Mouse (Mus musculus): ENCODE measurements around the gene Zfp428. TPM values are rescaled to one million over a fixed set of nuclear protein-coding genes. Genes with fewer than 3 reads are reported as not detected.
A peak's percentile ranks its signal among the peaks of the same experiment; 100 is the strongest.

The Zfp428 gene
- polyA plus RNA-seq, 1 experiment from 2014 or later: 4.2 TPM

- H3K36me3 ChIP-seq (replicated peaks): peaks cover 18% of the 10 kb centered on the region
- no peak for ATAC-seq (ENCODE audit: insufficient read depth)
- no peaks in the 10 kb centered on the region for H3K27me3 ChIP-seq
- H3K9me3 ChIP-seq (replicated peaks): no peaks in the 10 kb centered on the region
- H3K27ac ChIP-seq (replicated peaks): no peak overlapping the region
- H3K4me1 ChIP-seq (replicated peaks): peaks cover 5% of the 10 kb centered on the region; the same call in 1 of the 2 replicates
- no peak overlapping the region for H3K4me3 ChIP-seq (replicated peaks)
- H3K4me2 ChIP-seq: no peak overlapping the region
- no peak overlapping the region for H3K9ac ChIP-seq
- 72% methylated on average over 4 of the region's 4 CpGs for WGBS (ENCODE audit: insufficient replicate concordance)
Observed at GRCm38 (mm10) chr7:24537081-24537480, 30.3 kb downstream of the Zfp428 start.

GRCm38 (mm10) chr7:24537591-24537990 is 30.8 kb downstream of the Zfp428 start:
- H3K4me2 ChIP-seq: no peak overlapping the region
- no peaks in the 10 kb centered on the region for H3K27me3 ChIP-seq
- ATAC-seq (ENCODE audit: insufficient read depth): no peak
- peaks cover 18% of the 10 kb centered on the region for H3K36me3 ChIP-seq (replicated peaks)
- no peak overlapping the region for H3K9ac ChIP-seq
- WGBS (ENCODE audit: insufficient replicate concordance): 50% methylated on average over 5 of the region's 5 CpGs
- no peak overlapping the region for H3K4me3 ChIP-seq (replicated peaks)
- H3K27ac ChIP-seq (replicated peaks): no peak overlapping the region
- H3K9me3 ChIP-seq (replicated peaks): no peaks in the 10 kb centered on the region
- H3K4me1 ChIP-seq (replicated peaks): 0 out of 2 replicates have a peak, but pooled peaks cover 4% of the 10 kb centered on the region

GRCm38 (mm10) chr7:24538154-24538553 is 31.3 kb downstream of the Zfp428 start:
- Histone ChIP-seq H3K4me1 (replicated peaks) (0 out of 2 replicates have a peak, but pooled peaks cover 4% of the 10 kb centered on the region), H3K36me3 (replicated peaks) (peaks cover 14% of the 10 kb centered on the region), H3K9ac (no peak overlapping the region), H3K4me3 (replicated peaks) (no peak overlapping the region), H3K4me2 (no peak overlapping the region), H3K27me3 (no peaks in the 10 kb centered on the region), H3K9me3 (replicated peaks) (no peaks in the 10 kb centered on the region), H3K27ac (replicated peaks) (no peak overlapping the region)
- WGBS (ENCODE audit: insufficient replicate concordance): 30% methylated on average over 5 of the region's 5 CpGs
- ATAC-seq (ENCODE audit: insufficient read depth): no peak

- no peak overlapping the region for H3K27ac ChIP-seq (replicated peaks)
- ATAC-seq (ENCODE audit: insufficient read depth): no peak
- H3K9ac ChIP-seq: no peak overlapping the region
- no peak overlapping the region for H3K4me3 ChIP-seq (replicated peaks)
- H3K36me3 ChIP-seq (replicated peaks): peaks cover 9% of the 10 kb centered on the region
- 43% methylated on average over 5 of the region's 5 CpGs for WGBS (ENCODE audit: insufficient replicate concordance)
- H3K4me2 ChIP-seq: no peak overlapping the region
- 0 out of 2 replicates have a peak, but pooled peaks cover 4% of the 10 kb centered on the region for H3K4me1 ChIP-seq (replicated peaks)
- H3K27me3 ChIP-seq: no peaks in the 10 kb centered on the region
- H3K9me3 ChIP-seq (replicated peaks): no peaks in the 10 kb centered on the region
Observed at GRCm38 (mm10) chr7:24538701-24539100, 31.9 kb downstream of the Zfp428 start.

GRCm38 (mm10) chr7:24539686-24540085 is 32.9 kb downstream of the Zfp428 start:
- Histone ChIP-seq H3K9me3 (replicated peaks) (no peaks in the 10 kb centered on the region), H3K27me3 (no peaks in the 10 kb centered on the region), H3K4me3 (replicated peaks) (no peak overlapping the region), H3K4me2 (no peak overlapping the region), H3K36me3 (replicated peaks) (no peaks in the 10 kb centered on the region), H3K4me1 (replicated peaks) (0 out of 2 replicates have a peak, but pooled peaks cover 4% of the 10 kb centered on the region), H3K9ac (no peak overlapping the region), H3K27ac (replicated peaks) (no peak overlapping the region)
- ATAC-seq (ENCODE audit: insufficient read depth): no peak
- 76% methylated on average over 4 of the region's 4 CpGs for WGBS (ENCODE audit: insufficient replicate concordance)

- peaks cover 29% of the 10 kb centered on the region for H3K4me1 ChIP-seq (replicated peaks)
- no peak for ATAC-seq (ENCODE audit: insufficient read depth)
- H3K9ac ChIP-seq: no peak overlapping the region
- 60% methylated on average over 2 of the region's 2 CpGs for WGBS (ENCODE audit: insufficient replicate concordance)
- H3K4me3 ChIP-seq (replicated peaks): no peak overlapping the region
- no peaks in the 10 kb centered on the region for H3K27me3 ChIP-seq
- no peak overlapping the region for H3K27ac ChIP-seq (replicated peaks)
- no peaks in the 10 kb centered on the region for H3K9me3 ChIP-seq (replicated peaks)
- H3K36me3 ChIP-seq (replicated peaks): peaks cover 13% of the 10 kb centered on the region
- H3K4me2 ChIP-seq: no peak overlapping the region
Observed at GRCm38 (mm10) chr7:24544506-24544905, 37.7 kb downstream of the Zfp428 start.

- Histone ChIP-seq H3K27me3 (no peaks in the 10 kb centered on the region), H3K4me3 (replicated peaks) (peak within 1 kb of the TSS; percentile 89), H3K36me3 (replicated peaks) (peaks cover 22% of the 10 kb centered on the region), H3K27ac (replicated peaks) (peak within 1 kb of the TSS; percentile 72), H3K9me3 (replicated peaks) (no peaks in the 10 kb centered on the region), H3K9ac (peak within 1 kb of the TSS; percentile 93), H3K4me1 (replicated peaks) (peaks cover 27% of the 10 kb centered on the region), H3K4me2 (peak within 1 kb of the TSS; percentile 82)
- ATAC-seq (ENCODE audit: insufficient read depth): no peak
- 41% methylated on average over 13 of the region's 13 CpGs for WGBS (ENCODE audit: insufficient replicate concordance)
Observed at GRCm38 (mm10) chr7:24546068-24546614, 39.3 kb downstream of the Zfp428 start, which contains the start of the genes Pinlyp and Xrcc1. TSS of gene Pinlyp (minus strand) at chr7:24546118. TSS of gene Xrcc1 (plus strand) at chr7:24546289.

- Histone ChIP-seq H3K27me3 (no peaks in the 10 kb centered on the region), H3K9me3 (replicated peaks) (no peaks in the 10 kb centered on the region), H3K36me3 (replicated peaks) (peaks cover 22% of the 10 kb centered on the region), H3K4me3 (replicated peaks) (peak overlapping the region; percentile 89), H3K27ac (replicated peaks) (peak overlapping the region; percentile 72), H3K4me2 (peak overlapping the region; percentile 82), H3K9ac (peak overlapping the region; percentile 93), H3K4me1 (replicated peaks) (peaks cover 31% of the 10 kb centered on the region)
- 1% methylated on average over 57 of the region's 57 CpGs for WGBS (ENCODE audit: insufficient replicate concordance)
- peak; percentile 97 for ATAC-seq (ENCODE audit: insufficient read depth)
Observed at GRCm38 (mm10) chr7:24546634-24547389, 40.0 kb downstream of the Zfp428 start.

GRCm38 (mm10) chr7:24547534-24548036 is 40.8 kb downstream of the Zfp428 start:
- peak overlapping the region; percentile 82 for H3K4me2 ChIP-seq
- no peaks in the 10 kb centered on the region for H3K9me3 ChIP-seq (replicated peaks)
- H3K4me3 ChIP-seq (replicated peaks): peak overlapping the region; percentile 89
- H3K9ac ChIP-seq: peak overlapping the region; percentile 93
- H3K36me3 ChIP-seq (replicated peaks): peaks cover 29% of the 10 kb centered on the region
- H3K4me1 ChIP-seq (replicated peaks): peaks cover 31% of the 10 kb centered on the region
- ATAC-seq (ENCODE audit: insufficient read depth): no peak
- H3K27ac ChIP-seq (replicated peaks): peak overlapping the region; percentile 72
- 23% methylated on average over 13 of the region's 13 CpGs for WGBS (ENCODE audit: insufficient replicate concordance)
- no peaks in the 10 kb centered on the region for H3K27me3 ChIP-seq

GRCm38 (mm10) chr7:24551985-24552759 is 45.4 kb downstream of the Zfp428 start:
- 76% methylated on average over 12 of the region's 12 CpGs for WGBS (ENCODE audit: insufficient replicate concordance)
- ATAC-seq (ENCODE audit: insufficient read depth): peak; percentile 74
- H3K9ac ChIP-seq: no peak overlapping the region
- peaks cover 58% of the 10 kb centered on the region for H3K36me3 ChIP-seq (replicated peaks)
- H3K9me3 ChIP-seq (replicated peaks): no peaks in the 10 kb centered on the region
- no peaks in the 10 kb centered on the region for H3K27me3 ChIP-seq
- H3K4me1 ChIP-seq (replicated peaks): peaks cover 15% of the 10 kb centered on the region
- peak overlapping the region; percentile 23; the same call in 1 of the 2 replicates for H3K4me2 ChIP-seq
- H3K27ac ChIP-seq (replicated peaks): peak overlapping the region; percentile 59
- no peak overlapping the region for H3K4me3 ChIP-seq (replicated peaks)

GRCm38 (mm10) chr7:24555786-24556185 is 49.0 kb downstream of the Zfp428 start:
- H3K27me3 ChIP-seq: no peaks in the 10 kb centered on the region
- peaks cover 52% of the 10 kb centered on the region for H3K36me3 ChIP-seq (replicated peaks)
- H3K4me2 ChIP-seq: no peak overlapping the region
- no peak overlapping the region for H3K9ac ChIP-seq
- no peak for ATAC-seq (ENCODE audit: insufficient read depth)
- peaks cover 6% of the 10 kb centered on the region; the same call in 1 of the 2 replicates for H3K4me1 ChIP-seq (replicated peaks)
- no peak overlapping the region for H3K27ac ChIP-seq (replicated peaks)
- no peak overlapping the region for H3K4me3 ChIP-seq (replicated peaks)
- H3K9me3 ChIP-seq (replicated peaks): no peaks in the 10 kb centered on the region
- WGBS (ENCODE audit: insufficient replicate concordance): 78% methylated on average over 10 of the region's 10 CpGs
